Mouse (Mus musculus): ENCODE measurements at regions not wholly inside any gene's neighbourhood (a gene's known extent, or its start where the extent isn't known, plus 50 kb on each side); places are given as distances from the start of the nearest gene placed in this dataset.

DNA sequence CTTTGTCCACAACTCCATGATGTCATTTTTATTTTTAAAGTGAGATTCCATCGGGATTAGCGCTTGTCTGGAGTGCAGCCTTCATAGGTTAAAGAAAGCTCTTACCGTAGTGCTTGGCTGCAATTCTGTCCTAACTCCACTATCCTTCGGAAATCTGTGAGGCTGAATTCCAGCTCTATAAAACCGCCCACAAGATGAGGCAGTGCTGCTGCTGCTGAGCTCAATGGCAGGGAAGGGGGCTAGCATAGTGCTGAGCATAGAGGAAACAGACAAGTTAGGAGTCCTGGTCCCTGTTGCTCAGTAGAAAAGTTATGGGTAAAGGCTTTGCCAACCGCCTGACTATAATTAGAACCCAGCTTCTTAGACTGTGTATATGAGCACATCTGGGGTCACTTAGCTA lies 163.5 kb downstream of the Maf start:
- no peak for DNase-seq

DNA sequence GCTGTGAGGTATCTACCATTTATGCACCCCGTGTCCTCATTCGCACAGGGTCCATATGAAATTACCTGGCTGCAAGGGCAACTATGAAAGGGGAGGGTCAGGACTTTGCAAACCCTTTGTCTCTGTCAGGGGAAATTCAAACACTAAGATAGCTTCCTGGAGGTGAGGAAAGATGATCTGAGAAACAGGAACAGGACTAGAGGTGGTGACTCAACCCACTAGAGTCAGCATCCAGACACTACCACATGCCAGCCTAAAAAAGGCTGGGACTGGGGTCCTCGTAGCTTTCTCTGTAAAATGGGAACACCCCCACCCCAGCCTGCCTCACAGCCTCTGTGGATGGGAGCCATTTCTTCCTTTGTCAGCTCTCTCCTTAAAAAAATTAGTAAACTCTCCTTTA lies 164.7 kb downstream of the Maf start:
- no peak for DNase-seq

- no peak for DNase-seq
Measured at GRCm38 (mm10) chr8:115539600-115539999, 168.0 kb downstream of the Maf start.

DNA sequence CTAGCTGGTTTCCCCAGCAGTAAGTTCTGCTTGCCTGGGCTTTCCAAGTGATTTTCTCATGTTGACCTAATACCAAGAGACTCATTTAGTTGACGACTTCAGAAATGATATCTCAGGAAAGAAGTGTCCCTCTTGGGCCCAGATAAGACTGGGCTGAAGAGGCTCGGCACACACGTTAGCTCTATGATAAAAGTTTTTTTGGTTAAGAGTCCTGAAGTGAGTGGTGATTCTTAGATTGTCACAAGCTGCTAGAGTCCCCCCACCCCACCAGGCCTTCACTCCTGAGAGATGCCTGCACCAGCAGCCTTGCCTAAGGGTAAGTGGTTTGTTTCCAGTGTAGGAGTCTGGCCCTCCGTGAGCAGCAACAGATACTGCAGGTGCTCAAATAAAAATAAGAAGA lies 169.4 kb downstream of the Maf start:
- no peak for DNase-seq

DNA sequence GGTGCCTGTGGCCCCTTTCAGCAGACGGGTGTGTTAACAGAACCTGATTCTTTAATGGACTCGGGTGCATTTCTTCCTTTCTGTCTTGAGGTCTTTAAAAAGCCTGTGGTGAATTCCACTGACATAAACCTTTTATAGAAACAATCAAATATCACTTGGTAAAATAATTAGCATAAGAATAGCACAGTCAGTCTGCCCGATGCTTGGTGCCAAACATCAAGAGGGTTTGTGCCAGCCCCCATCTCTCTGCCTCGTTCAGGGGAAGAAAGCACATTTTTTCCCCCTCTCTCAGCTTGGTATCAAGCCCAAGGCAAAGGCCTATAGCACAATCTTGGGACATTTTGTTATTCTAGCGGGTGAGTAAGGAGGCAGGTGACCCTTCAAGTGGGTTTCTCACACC lies 169.8 kb downstream of the Maf start:
- DNase-seq: no peak

GRCm38 (mm10) chr8:115536554-115537346 lies 170.8 kb downstream of the Maf start:
- DNase-seq: no peak

GRCm38 (mm10) chr8:115536001-115536400 lies 171.6 kb downstream of the Maf start:
- DNase-seq: no peak

GRCm38 (mm10) chr8:115534030-115534429 lies 173.6 kb downstream of the Maf start:
- no peak for DNase-seq

- no peak for DNase-seq
Measured at GRCm38 (mm10) chr8:115531343-115531742, 176.3 kb downstream of the Maf start.

GRCm38 (mm10) chr8:115529568-115530342 lies 177.8 kb downstream of the Maf start:
- DNase-seq: peak; percentile 10

GRCm38 (mm10) chr8:115528879-115529278 lies 178.7 kb downstream of the Maf start:
- DNase-seq: no peak

- DNase-seq: no peak
Measured at GRCm38 (mm10) chr8:115525149-115525548, 182.4 kb downstream of the Maf start.

DNA sequence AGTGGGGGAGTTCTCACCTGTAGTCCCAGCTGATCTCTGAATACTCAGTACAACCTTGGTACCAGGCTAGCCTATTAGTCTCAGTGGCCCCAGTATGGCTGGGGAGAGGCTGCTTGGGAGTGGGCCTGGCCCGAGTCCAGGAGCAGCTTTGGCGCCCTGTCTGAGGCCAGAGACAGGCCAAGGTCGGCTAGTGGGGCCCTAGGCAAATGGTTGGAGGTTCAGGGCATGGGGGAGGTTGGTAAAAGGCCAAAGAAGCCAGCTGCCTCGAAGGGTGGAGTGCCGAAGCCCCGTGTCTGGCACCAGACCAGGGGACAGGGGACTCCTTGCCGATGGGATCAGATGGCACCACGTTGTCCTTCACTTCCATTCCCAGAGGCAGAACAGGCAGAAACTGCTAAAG lies 182.9 kb downstream of the Maf start:
- no peak for DNase-seq

- no peak for DNase-seq
Measured at GRCm38 (mm10) chr8:115522527-115522926, 185.1 kb downstream of the Maf start.

DNA sequence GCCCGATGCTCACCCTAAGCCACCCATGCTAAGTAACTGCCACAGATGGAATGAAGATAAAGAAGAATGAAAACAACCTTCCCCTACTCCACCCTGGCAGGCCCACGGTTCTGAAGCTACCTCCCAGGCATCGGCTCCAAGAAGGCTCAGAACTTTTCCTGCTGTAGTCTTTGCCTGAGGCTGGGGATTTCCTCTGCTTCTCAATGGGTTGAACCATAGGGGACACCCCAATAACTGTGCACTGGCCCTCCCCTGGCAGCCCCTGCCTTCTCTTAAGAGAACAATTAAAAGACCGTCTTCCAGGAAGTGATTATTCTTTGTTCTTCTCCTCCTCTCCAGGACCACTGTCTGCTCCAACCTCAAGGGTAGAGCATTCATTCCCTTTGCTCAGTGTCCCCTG lies 191.9 kb downstream of the Maf start:
- no peak for DNase-seq

DNA sequence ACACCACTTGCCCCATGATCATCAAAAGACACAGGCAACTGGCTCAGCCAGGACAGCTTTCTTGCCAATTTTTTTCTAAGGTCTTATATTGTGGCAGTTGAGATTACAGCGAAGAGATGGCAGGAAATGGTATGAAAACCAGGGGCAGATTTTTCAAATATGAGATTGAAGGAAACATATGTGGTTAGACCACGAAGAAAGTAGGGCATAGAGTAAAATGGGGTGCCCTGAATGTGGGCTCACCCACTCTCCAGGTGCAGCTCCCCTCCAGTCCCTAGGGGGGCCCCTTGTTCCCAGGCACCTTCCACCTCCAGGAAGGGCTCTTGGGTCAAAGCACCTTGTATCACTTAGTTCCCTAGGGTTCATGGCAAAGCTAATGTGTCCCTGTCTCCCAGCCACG lies 193.1 kb downstream of the Maf start:
- DNase-seq: no peak

GRCm38 (mm10) chr8:115507180-115507579 lies 200.4 kb downstream of the Maf start:
- no peak for DNase-seq

- DNase-seq: no peak
Measured at GRCm38 (mm10) chr8:115506741-115507140, 200.9 kb downstream of the Maf start.

DNA sequence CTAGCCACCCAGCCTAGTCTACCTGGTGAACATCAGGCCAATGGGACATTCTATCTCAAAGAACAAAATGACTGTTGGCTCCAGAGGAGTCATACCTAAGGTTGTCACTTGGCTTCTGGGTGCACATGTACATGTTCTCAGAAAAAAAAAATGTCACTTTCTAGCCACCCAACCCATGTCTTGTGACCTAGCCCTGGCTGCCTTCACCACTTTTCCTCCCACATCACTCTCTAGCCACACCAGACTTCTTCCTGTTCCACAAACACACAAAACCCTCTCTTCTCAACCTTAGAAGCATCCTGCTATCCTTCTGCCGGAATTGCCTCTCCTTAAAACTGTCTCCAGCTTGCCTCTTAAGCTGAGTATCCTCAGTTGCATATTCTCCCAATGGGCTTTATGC lies 211.6 kb downstream of the Maf start:
- no peak for DNase-seq

DNA sequence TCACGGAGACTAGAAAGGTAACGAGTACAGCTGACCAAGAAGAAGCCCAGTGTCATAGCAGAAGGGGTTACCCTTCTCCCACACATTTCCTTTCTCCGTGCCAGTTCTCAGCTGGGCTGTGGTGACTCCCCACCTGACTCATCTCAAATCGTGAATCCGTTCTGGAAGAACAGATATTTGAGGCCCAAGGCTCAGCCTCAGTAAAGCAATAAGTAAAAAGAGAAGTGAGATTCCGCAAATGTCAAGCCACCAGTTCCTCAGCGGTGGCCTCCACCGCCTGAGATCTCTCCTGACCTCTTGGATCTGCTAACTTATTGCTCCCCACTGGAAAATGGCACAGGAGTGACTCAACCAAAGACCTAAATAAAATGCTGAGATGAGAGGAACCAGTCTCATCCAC lies 213.2 kb downstream of the Maf start:
- DNase-seq: no peak

- DNase-seq: no peak
Measured at GRCm38 (mm10) chr8:115486904-115487303, 220.7 kb downstream of the Maf start.

DNA sequence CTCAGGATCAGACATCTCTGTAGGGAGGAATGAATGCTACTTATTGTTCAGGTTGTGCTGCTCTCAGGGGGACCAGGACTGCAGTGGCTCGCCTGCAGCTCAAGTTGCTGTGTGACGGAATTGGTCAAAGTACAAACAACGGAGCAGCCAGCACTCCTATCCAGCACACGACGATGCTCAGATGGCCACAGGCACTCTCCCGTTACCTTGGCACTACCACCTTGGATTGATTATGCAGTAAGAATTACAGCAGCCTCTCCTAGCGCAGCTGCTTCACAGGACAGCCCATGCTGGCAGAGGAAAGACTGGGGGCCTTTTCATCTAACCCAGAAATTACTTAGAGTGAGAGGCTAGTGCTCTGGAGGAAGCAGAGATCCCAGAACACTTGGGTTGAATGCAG lies 226.5 kb downstream of the Maf start:
- no peak for DNase-seq

- no peak for DNase-seq
Measured at GRCm38 (mm10) chr8:115478406-115479060, 229.1 kb downstream of the Maf start.

DNA sequence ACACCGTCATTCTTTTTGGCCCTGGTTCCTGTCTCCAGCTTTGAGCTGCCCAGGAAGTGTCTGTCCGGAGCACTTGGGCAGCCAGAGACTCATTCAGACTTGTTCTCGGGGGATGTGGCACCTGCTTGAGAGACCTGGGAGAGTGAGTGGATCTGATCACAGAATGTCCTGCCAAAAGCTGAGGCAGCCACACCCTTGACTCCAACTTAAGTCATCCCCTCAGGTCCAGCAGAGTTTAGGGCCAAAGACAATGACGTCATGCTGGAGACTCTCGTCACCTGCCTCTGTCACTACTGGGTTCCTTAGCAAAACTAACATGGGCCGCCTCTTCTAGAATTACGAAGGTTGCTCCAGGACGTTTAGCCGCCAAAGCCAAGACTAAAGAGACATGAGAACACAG lies 231.5 kb downstream of the Maf start:
- DNase-seq: no peak

Measured in right cerebral cortex, postnatal 25 days (tissue).